In the genomic region with DNA sequence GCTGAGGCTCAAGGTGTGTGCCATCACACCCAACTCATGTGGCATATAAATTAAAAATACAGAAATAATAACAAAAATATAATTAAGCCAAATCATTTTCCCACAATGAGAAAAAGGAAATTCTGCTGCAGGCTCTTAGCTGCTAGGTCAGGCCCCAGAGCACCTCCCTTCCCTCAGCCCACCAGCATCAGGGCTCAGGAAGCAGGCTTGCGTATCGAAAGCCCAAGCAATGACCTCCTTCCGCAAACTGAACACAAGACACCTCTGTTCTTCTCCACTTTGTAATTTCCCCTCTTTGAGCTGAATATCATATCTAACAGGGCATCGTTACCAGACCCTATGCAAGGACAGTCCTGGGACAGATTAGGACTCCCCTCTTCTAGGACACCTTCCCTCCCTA, we compare ENCODE assay signal across 18 mouse cellular contexts. TPM values are rescaled to one million over a fixed set of nuclear protein-coding genes. Genes with fewer than 3 reads are reported as not detected.
"Had no signal": no experiment of that assay in that cellular context is flagged by ENCODE, and none has a peak within 500 bp of the region (broad histone marks: within the 10 kb centered on the region; RNA-seq: fewer than 3 reads in every experiment).

No protein-coding gene starts in this region.

- H3K27ac ChIP-seq: liver, embryonic 14.5 days; midbrain, embryonic 12.5 days; neural tube, embryonic 12.5 days; stomach, embryonic 15.5 days; stomach, postnatal 0 days had no signal

- DNase-seq: lung, adult 18-20 months; lung, embryonic 14.5 days; lung, postnatal 10 days; lung, postnatal 4 days; midbrain, embryonic 14.5 days; right cerebral cortex, postnatal 14 days; thymus, adult 2 months; thymus, postnatal 25 days; thymus, postnatal 4 days had no signal

- ATAC-seq: midbrain, embryonic 16.5 days had no signal

- H3K36me3 ChIP-seq: midbrain, embryonic 12.5 days; neural tube, embryonic 12.5 days; stomach, embryonic 15.5 days had no signal

- H3K4me3 ChIP-seq: midbrain, embryonic 12.5 days; neural tube, embryonic 12.5 days; stomach, embryonic 15.5 days had no signal

- H3K9me3 ChIP-seq: stomach, embryonic 15.5 days had no signal

RNA-seq across cellular contexts. Expression of a gene that starts 5.4 kb away (rescaled TPM):
- total RNA-seq: monocyte, adult 5-6 weeks; neutrophil, adult 5-6 weeks had no signal
- polyA plus RNA-seq: lung, embryonic 14.5 days; testis, adult 2 months had no signal
